Mouse (Mus musculus): ENCODE data around the gene Ppm1h.

DNA sequence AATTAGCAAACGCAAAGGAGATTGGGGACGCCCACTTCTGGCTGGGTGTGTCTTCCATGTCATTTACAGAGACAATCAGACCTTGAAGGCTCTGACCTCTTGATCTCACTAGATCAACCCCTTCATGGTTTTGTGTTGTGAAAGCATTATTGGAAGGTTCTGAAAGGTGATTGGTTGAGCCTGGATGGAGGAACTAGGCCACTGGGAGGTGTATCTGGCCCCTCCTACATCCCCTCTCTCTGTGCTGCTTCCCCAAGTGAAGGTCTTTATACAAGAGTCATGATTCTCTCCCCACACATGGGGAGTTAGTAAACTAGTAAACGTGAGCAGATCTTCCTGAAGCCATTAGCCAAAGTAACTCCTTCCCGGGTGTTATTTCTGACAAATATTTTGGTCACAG lies 36.4 kb upstream of the Ppm1h start:
- TF ChIP-seq CTCF (IDR thresholded peaks at IDR 0.05; ENCODE audit: low read depth) (no peak), EP300 (IDR thresholded peaks at IDR 0.05; ENCODE audit: low read depth) (no peak)
